ENCODE assay signal across 21 mouse cellular contexts in genomic region chrX:159156976-159157375, GRCm38 (mm10). TPM values are rescaled to one million over a fixed set of nuclear protein-coding genes. Genes with fewer than 3 reads are reported as not detected.
DNase-seq lines count a peak whose midpoint lies in the region; ATAC-seq lines count a peak whose summit lies in the region.
"Had no signal": no experiment of that assay in that cellular context is flagged by ENCODE, and none has a peak within 500 bp of the region (broad histone marks: within the 10 kb centered on the region; RNA-seq: fewer than 3 reads in every experiment).

No protein-coding gene starts in this region.

- H3K4me3 ChIP-seq in forebrain, embryonic 14.5 days (ENCODE audit: low read depth, low read length): no peak overlapping the region
- H3K4me3 ChIP-seq in forebrain, embryonic 12.5 days (replicated peaks): no peak overlapping the region
- H3K4me3 ChIP-seq: embryonic facial prominence, embryonic 12.5 days; limb, embryonic 12.5 days; neural tube, embryonic 12.5 days had no signal

- no peaks in the 10 kb centered on the region for H3K27me3 ChIP-seq in forebrain, embryonic 14.5 days (replicated peaks; ENCODE audit: control insufficient read depth, insufficient read depth, low read length)
- no peaks in the 10 kb centered on the region for H3K27me3 ChIP-seq in forebrain, embryonic 12.5 days
- H3K27me3 ChIP-seq: CH12.LX; embryonic facial prominence, embryonic 12.5 days; neural tube, embryonic 12.5 days had no signal

- ATAC-seq in forebrain, embryonic 14.5 days: no peak
- ATAC-seq in forebrain, embryonic 12.5 days (ENCODE audit: low FRiP score): no peak

- no peak overlapping the region for H3K27ac ChIP-seq in forebrain, embryonic 14.5 days (ENCODE audit: low read depth, low read length)
- H3K27ac ChIP-seq in forebrain, embryonic 12.5 days: no peak overlapping the region
- H3K27ac ChIP-seq: embryonic facial prominence, embryonic 12.5 days; limb, embryonic 12.5 days; liver, embryonic 14.5 days; macrophage; neural tube, embryonic 12.5 days had no signal

- no peaks in the 10 kb centered on the region for H3K36me3 ChIP-seq in forebrain, embryonic 14.5 days (ENCODE audit: control insufficient read depth, insufficient read depth, low read length)
- H3K36me3 ChIP-seq in forebrain, embryonic 12.5 days (replicated peaks): no peaks in the 10 kb centered on the region
- H3K36me3 ChIP-seq: embryonic facial prominence, embryonic 12.5 days; limb, embryonic 12.5 days; neural tube, embryonic 12.5 days had no signal

- peak; percentile 0 for DNase-seq in forebrain, embryonic 14.5 days (ENCODE audit: low spot score)
- DNase-seq in layer of hippocampus, adult 9-11 months: peak; percentile 2
- no peak for DNase-seq in layer of hippocampus, adult 11-12 months (ENCODE audit: low spot score)
- peak; percentile 3 for DNase-seq in forelimb bud, embryonic 11.5 days (ENCODE audit: low read depth, low spot score)
- peak; percentile 11 for DNase-seq in telencephalon, adult 2 months (ENCODE audit: low read depth, low spot score)
- DNase-seq in kidney, adult 18-20 months: no peak
- DNase-seq: adrenal gland, postnatal 25 days; cerebellum, adult 2 months; cerebellum, postnatal 36 days; gastrocnemius, postnatal 25 days; kidney, adult 8-10 months; kidney, postnatal 14 days; thymus, postnatal 36 days had no signal

- H3K4me1 ChIP-seq in forebrain, embryonic 14.5 days (ENCODE audit: control insufficient read depth, insufficient read depth, low read length): no peaks in the 10 kb centered on the region
- H3K4me1 ChIP-seq in forebrain, embryonic 12.5 days: no peaks in the 10 kb centered on the region
- H3K4me1 ChIP-seq: embryonic facial prominence, embryonic 12.5 days; limb, embryonic 12.5 days; neural tube, embryonic 12.5 days had no signal

- WGBS in forebrain, embryonic 14.5 days: 68% methylated on average over 4 of the region's 4 CpGs
- 64% methylated on average over 4 of the region's 4 CpGs for WGBS in forebrain, embryonic 12.5 days

- H3K9ac ChIP-seq in forebrain, embryonic 14.5 days (ENCODE audit: low read length): no peak overlapping the region
- H3K9ac ChIP-seq in forebrain, embryonic 12.5 days: no peak overlapping the region
- H3K9ac ChIP-seq: embryonic facial prominence, embryonic 12.5 days; limb, embryonic 12.5 days; liver, embryonic 14.5 days; neural tube, embryonic 12.5 days had no signal

- no peak overlapping the region for H3K4me2 ChIP-seq in forebrain, embryonic 14.5 days (ENCODE audit: low read length)
- H3K4me2 ChIP-seq in forebrain, embryonic 12.5 days: no peak overlapping the region
- H3K4me2 ChIP-seq: embryonic facial prominence, embryonic 12.5 days; limb, embryonic 12.5 days; midbrain, embryonic 11.5 days; neural tube, embryonic 12.5 days had no signal

- H3K9me3 ChIP-seq in forebrain, embryonic 14.5 days (replicated peaks; ENCODE audit: control insufficient read depth, low read length): no peaks in the 10 kb centered on the region
- H3K9me3 ChIP-seq in forebrain, embryonic 12.5 days: no peaks in the 10 kb centered on the region
- H3K9me3 ChIP-seq: embryonic facial prominence, embryonic 12.5 days; limb, embryonic 12.5 days; neural tube, embryonic 12.5 days had no signal

RNA-seq across cellular contexts. Expression of gene Rps6ka3, which starts 53.1 kb away (rescaled TPM):
- 4.3 TPM in 2 replicates for polyA plus RNA-seq in forebrain, embryonic 14.5 days (2014; fragmentation: Nextera tagmentation; extraction: Ambion mirVana)
- 4.3 and 4.5 TPM in 2 replicates for polyA plus RNA-seq in forebrain, embryonic 12.5 days (2016; fragmentation: Nextera tagmentation; extraction: Ambion mirVana)

Comparison
In these comparisons a context has a peak if more than half of its experiments do, and no peak if none do; other contexts are left out.
1. DNase-seq: peak in forebrain, embryonic 14.5 days (single experiment), layer of hippocampus, adult 9-11 months (single experiment), forelimb bud, embryonic 11.5 days (single experiment) and telencephalon, adult 2 months (single experiment); none in layer of hippocampus, adult 11-12 months (single experiment) and kidney, adult 18-20 months (single experiment).